Mouse (Mus musculus) heart, adult 18-20 months (tissue): ENCODE data around the gene BC067074. TPM values are rescaled to one million over a fixed set of nuclear protein-coding genes. Genes with fewer than 3 reads are reported as not detected.
"Not testable (repeated sequence)": the region's sequence is repeated elsewhere in the genome, so short reads cannot be mapped to it uniquely, and the experiment has no call there.

Experiments used
- DNase-seq, 2 experiments: peaks; one replicate each; pipeline ENCODE4 v3.0.0; 2021 to 2022; ENCODE audit warnings: mixed read lengths in 1 of 2
- total RNA-seq, 2 experiments: library from RNA; stranded (reverse); gene quantifications; 2 replicates each; pipeline ENCODE4 v1.2.3; 2021

Gene BC067074
- total RNA-seq, 2 experiments from 2014 or later = 3.1 to 3.2 TPM

DNA sequence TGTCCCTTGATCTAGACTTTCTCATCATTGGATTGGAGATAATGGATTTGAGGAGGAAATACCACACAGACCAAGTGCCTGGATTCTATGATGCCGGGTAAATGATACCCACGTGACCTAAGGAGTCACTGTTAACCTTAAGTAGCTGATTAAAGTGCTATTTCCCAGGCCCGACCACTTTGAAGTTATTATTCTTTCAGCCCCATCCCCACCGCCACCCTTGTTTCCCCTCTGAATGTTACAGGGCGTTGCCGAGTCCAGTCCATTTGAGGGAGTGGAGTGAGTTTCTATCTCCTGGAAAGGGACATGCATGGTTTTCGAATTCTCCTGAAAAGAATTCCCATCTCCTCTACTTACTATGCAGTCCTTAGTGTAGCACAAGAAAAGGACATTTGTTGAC is 84.7 kb downstream of the BC067074 start:
- DNase-seq = no peak

DNA sequence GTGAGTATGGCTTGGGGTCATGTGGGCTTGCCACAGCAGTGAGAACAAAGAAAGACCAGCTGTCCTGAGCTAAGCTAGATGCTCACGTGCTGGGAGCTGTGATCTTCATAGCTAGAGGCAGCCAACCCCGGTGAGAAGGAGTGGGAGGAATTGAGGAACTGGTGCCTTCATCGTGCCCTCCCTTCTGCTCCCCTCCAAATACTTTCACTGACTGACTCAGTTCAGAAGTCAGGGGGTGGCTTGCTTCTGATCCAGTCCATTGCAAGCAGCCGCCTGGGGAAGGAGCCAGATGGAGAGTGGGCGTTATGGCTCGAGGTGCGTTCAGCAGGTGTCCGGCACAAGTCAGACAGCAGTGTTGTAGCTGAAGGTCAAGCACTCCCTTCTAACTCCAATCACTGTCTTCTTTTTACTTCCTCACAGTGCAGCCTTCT is 86.0 kb downstream of the BC067074 start:
- DNase-seq = peak in 1 of 2 experiments; percentile 34

DNA sequence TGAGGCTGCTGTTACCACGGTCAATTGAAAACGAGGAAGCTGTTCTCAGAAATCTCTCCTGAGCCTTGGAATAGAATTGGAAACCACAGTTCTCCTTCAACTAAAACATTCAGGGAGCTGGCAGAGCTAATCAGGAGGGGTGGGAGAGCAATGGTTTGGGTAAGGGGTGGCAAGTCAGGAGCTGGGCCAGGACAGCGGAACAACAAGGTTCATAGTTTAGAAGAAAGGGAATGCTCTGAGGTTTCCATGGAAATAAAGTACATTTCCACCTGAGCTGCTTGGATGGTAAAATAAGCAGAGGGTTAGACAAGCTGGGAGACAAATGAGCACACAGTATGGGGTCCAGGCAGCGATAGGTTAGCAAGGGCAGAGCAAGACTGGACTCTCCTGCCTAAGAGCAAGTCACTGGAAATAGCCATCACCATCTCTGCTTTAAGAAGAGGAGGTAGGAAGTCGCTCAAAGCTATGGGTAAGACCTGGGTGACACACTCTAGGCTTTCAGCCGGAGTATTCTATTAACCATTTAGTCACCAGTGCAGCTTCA is 86.9 kb downstream of the BC067074 start:
- no peak for DNase-seq

DNA sequence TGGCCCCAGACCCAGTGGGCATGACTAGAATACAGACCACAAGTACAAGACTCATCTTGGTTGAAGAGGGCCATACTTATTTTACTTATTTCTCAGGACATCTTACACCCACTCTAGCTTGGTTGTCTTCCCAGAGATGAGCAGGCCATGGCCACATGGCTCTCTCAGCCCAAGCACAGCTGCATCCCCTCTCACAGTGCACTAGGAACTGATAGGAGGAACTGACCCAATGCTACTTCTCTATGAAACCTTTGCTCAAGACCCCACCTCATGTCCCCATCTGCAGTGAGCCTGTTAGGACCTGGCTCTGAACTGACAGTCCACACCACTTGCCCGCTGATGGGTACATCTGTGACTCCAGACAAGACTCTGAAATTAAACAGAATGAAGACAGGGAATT is 88.8 kb downstream of the BC067074 start:
- DNase-seq = peak in 1 of 2 experiments; percentile 21

DNA sequence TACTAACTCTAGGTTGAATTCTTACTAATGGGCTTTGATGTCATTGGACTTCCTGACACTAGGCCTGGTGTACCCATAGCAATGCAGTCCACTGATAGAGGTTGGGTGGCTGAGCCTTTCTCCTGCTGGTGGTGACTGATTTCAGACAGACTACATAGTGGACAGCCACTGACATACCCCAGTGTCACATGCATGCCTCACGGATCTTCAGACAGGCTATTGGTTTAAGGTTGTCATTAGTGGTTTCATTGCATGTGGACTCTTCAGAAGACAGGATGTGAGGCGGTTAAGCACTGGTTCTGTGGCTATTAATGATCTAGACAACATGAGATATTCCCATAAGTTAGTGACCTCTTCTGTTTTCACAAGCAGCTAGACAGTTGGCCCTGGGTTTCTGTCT is 89.2 kb downstream of the BC067074 start:
- no peak for DNase-seq

DNA sequence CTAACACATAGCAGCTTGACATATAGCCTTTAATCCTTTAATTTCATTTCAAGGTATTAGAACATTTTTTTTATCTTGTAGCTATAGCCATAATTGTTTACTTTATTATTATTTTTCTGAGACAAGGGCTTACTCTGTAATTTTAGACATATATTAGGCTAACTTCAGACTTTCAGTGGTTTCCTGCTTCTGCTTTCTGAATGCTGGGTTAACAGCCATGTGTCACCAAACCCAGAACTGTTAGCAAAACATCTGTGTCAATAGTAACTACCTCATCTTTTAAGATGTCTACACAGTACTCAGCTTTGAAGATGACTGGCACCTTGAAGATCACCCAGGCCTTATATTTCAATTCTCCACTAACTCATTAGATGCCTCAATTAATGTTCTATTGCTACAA is 89.8 kb downstream of the BC067074 start:
- DNase-seq = not testable (repeated sequence)

DNA sequence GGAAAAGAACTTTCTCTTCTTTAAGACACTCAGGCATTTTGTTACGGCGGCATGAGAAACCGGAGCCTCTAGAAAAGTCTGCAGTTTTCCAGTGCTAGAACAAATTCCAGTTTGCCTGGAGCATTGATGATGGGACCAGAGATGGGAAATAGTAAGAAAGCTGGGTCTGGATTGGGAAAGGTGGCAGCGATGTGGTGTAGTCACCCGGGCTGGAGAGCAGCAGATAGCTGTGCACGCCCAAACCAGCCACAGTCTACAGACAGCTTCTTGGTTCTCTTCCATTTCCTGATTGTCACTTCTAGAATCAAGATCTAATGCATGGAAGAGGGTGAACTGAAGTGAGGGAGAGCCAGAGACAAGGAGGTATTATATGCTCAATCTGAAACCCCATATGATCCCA is 100.4 kb downstream of the BC067074 start:
- no peak for DNase-seq

DNA sequence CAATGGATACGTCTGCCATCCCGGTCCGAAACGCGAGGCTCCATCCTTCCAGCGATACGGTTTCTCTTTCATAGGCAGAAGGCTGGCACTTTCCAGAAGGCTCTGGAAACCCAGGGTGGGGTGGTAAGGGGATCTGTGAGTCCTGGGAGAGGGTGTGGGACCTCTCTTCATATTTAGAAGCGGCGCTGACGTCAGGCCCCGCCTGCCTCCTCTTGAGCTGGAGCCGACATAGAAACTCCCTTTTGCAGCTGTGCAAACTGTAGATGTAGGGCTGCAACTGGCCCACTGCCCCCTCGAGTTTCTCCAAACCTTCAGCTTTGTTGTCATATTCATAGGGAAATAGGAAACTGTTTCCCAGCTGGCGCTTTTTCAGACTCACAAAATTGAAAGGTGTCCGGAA is 101.6 kb downstream of the BC067074 start:
- peak; percentile 59 to 70 for DNase-seq

DNA sequence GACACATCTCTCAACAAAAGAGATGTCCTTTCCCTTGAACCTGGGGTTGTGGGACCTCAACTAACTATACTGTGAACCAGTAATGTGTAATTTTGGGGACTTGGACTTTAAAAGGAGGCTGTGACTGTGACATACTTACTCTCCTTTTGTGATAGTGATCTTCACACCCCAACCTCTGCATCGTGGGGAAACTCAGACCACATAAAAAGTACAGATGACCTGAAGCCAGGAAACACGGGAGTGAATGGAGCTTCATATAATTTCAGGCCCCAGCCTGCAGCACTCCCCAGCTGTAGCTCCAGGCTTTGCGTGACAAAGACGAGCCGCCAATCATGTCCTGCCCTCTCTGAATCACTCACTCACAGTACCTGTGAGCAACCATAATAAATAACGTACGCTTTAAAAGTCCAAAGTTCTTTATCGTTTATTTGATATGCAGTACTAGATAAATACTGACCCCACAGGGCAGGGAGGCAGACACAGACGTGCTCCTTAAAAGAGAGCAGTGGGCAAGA is 104.1 kb downstream of the BC067074 start:
- no peak for DNase-seq

DNA sequence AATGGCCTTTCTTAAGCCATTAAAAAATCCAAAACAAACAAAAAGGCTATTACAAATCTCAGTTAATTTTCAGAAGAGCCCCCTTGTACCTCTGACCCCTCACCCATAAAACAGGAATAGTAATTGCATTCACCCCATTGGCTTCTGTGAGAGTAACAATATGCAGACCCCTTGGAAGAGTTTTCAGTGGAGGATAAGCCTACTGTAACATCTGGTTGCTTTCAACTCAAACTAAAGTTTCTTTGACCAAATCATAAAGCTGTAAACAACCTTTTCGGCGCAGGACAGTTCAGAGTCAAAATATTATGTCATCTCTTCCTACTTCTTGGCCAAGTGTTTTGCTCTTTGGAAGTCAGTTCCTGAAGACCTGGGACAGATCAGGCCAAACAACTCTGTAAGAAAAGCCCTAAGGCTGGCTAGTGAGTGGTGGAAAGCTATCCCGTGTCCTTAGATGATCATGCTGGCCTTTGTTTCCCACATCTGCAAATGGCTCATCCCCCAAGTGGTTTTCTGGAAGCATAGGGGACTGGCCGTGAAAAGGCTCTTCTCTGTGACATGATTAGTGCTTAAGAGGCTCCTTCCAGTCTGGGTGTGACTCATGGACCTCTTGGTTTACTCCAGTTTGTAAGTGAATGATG is 108.5 kb downstream of the BC067074 start:
- DNase-seq = peak in 1 of 2 experiments; percentile 26

DNA sequence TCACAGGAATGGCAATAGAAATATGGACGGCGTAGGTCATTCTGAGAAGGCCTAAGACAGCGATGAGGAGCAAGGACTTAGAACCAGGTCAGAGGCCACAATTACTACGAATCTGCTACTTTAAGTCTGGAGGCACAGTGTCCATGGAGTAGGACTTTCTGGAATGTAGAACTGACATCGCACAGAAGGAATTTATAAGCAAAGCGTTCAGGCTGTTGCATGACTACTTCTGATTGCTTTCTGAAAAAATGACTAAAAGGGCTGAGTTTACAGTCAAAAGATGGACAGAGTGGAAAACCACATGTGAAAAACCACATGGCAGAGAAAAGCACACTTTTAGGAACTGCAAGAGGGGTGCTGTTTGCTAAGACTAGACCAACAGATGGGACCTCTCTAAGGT is 110.7 kb downstream of the BC067074 start:
- no peak for DNase-seq

DNA sequence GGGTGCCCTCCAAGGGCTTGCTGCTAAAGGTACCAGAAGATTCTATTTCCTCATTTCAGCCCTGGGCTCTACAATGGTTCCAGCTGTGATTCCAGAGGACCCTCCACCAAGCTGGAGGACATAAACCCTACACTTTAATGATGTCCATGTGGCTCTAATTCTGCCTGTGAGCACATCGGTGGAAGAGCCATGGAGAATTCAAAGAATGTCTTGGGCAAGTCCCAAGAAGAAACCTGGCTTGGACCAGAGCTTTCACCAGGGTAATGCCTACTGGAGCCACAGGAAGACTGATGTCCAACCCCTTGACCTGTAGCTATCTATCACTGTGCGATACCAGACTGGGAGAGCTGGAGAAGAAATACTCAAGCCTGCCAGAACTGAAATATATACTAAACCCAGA is 111.2 kb downstream of the BC067074 start:
- no peak for DNase-seq

DNA sequence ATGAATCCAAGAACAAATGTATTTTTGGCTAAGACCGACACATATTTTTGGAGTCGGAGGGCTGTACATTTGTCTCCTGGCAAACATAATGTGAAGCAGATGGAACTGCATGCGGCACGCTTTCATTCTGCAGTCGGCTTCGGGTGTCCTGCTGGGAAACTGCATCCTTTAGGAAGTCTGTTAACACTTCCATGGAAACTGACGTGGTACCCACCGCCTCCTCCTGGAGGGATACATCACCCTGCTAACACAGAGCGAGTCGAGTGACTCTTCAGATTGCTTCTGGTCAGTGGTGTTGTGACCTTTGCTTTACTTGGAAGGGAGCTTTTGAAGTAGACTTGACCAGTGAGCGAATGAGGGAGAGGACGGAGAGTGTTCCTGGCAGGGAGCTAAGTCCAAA is 117.0 kb downstream of the BC067074 start:
- peak; percentile 20 to 25 for DNase-seq

DNA sequence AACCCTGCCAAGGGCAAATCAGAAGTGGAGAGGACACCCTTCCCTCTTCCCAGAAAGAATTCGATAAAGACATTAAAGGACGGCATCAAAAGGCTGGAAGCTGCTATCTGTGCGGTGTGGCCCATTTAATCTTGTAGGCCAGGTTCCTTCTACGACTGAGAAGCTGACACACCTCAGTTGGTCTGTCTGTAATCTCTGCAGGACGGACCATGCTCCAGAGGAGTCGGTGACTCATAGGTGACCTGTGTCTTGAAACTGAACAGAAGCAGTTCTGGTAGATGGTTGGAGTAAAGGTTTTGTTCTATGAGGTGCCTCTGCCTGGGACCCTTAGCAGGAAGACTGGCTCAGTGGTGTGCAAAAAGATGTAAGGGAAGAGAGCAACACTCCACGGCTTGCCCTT is 122.6 kb downstream of the BC067074 start:
- no peak for DNase-seq

DNA sequence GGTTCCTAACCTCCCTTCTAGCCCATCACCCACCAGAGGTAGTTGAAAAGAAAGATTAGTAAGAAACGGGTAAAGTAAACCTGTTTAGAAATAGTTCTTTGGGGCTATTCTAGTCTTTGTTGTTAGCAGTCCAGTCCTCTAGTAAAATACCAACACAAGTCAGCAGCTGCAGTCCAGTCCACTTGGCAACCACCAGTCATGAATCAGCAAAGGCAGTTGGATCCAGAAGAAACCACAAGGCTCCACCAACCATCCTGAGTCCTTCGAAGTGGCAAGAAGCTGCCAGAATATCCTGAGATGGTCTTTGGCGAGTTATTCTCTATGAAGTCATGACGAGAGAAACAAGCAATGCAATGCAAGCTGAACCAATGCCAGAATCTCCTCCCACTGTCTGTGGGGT is 124.0 kb downstream of the BC067074 start:
- DNase-seq = no peak

DNA sequence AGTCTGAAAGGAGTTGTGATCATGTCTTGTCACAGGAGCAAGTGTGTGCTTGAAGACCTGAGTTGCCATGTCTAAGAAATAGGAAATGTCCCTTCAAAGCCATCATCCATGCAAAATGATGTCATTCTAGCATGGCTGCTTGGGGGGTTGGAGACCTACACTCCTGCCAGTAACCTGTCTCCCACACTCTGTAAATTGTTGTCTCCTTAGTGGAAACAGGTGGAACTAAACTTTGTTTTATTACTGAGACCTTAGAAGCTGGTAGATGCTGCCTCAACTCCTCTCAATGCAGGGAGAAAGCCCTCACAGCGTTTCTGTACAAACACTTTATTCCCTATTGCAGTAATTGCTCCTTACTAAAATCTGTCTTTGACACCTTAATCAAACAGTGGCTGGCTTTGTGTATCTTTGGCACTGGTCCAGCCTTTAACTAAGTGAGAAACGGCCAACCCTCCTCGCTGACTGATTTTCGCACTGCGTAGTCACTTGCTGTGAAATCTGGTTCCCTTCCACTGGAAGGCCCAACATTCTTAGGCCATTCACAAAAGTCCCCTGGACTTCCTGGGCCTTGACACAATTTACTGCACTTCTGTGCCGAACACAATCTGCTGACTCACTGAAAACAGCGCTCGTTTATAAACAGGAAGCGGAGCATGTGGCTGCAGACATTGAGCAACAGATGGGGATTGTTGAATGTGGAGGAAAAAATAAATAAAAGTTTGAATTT is 125.0 kb downstream of the BC067074 start:
- peak; percentile 65 to 88 for DNase-seq

DNA sequence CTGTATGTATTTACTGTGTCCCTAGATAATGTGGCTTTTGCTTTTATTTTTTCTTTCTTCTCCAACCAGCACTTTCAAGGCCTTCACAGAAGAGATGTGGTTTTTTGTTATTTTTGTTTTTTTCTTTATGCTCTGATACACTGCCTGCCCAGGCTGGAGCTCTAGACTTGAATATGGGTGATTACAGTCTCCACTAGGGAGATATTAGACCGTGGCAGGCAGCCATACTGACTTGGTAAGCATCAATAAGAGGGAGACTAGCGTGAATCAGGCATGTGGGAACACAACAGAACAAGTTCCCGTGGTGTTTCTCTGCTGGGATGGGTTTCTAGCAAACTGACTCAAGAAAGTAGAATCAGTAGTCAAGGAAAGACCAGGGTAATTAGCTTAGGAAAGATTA is 125.7 kb downstream of the BC067074 start:
- peak; percentile 22 to 33 for DNase-seq

DNA sequence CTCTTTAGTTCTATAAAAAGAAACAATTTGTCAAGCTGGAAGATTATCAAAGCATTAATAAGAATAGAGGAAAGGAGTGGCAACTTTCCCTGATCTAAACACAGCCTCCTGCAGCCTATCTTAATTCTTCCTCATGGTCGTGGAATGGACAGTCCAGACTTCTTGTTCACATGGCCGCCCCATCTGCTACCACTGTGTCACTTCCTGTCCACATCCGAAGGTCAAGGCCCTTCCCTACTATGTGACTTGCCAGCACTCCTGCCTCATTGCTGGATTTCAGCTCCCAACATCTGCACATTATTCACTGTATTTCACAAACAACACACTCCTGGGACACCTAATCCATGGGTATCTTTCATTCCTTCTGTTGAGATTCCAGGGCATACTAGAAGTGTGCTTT is 128.5 kb downstream of the BC067074 start:
- peak in 1 of 2 experiments; percentile 43 for DNase-seq

DNA sequence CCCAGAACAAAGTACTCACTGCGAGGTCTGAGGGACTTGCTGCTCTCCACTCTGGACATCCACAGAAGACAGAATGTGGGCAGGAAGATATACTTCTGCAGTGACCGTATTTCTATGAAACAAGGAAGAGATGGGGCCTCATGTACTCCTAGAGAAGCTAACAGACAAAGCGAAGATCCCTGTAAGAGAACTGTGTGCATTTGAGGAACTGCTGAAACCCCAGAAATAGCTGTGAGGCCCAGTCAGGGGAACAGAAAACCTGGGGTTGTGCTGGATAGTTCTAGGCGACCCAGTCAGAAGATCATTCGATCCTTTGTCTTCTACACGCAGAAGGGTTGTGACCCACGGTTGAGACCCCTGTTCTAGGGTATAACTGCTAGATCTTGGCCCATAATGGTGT is 130.9 kb downstream of the BC067074 start:
- peak in 1 of 2 experiments; percentile 23 for DNase-seq

DNA sequence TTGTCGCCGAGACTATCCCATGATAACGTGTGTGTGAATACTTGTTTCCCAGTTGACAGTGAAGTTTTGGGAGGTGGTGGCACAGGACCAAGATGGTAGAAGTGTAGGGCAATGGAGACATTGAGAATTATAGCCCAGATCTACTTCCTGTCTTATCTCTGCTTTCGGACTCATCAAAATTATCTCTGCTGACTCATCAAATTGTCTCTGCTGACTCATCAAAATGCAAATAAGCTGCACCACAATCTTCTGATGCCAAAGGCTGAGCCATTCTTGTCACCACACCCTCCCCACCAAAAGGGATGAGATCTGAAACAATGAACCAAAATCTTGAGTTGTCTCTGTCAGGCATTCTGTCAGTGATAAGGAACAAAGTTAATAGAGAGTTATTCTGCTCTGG is 132.9 kb downstream of the BC067074 start:
- DNase-seq = no peak
